Mouse (Mus musculus) spleen, adult 2 months (tissue): ENCODE data around the gene Defa35.
"Not testable (repeated sequence)": the region's sequence is repeated elsewhere in the genome, so short reads cannot be mapped to it uniquely, and the experiment has no call there.

Experiments
- CTCF ChIP-seq: fragments of 200-500 bp; IDR thresholded peaks from 2 replicates; pipeline ENCODE4 v1.5.1; 2011; ENCODE audit warnings: mild to moderate bottlenecking, inconsistent platforms; ENCODE audit not compliant: insufficient read depth, insufficient read length, insufficient replicate concordance; ENCODE audit errors: extremely low read depth
- POLR2A ChIP-seq: fragments of 200-500 bp; IDR thresholded peaks from 2 replicates; pipeline ENCODE4 v1.6.1; 2011; ENCODE audit warnings: low read depth, low read length, inconsistent platforms

DNA sequence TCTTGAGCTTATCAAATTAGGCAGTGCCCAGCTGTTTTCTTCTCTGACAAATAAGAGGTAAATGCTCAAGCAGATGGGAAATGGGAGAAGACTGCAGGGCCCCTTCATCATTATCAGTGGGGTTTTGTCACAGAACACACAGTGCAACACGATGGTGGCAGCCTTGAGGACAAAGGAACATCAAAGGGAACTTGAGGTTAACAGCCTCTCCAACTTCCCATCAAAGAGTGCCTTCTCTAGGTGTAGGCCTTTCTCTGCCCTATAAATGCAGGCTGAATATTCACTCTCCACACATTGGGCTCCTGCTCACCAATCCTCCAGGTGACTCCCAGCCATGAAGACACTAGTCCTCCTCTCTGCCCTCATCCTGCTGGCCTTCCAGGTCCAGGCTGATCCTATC is 10.1 kb upstream of the Defa35 start, which contains the start of gene Defa23:
- not testable (repeated sequence) for TF ChIP-seq POLR2A, CTCF
